Mouse (Mus musculus): ENCODE measurements around the gene Tubal3. TPM values are rescaled to one million over a fixed set of nuclear protein-coding genes. Genes with fewer than 3 reads are reported as not detected.

Tubal3 gene
- polyA plus RNA-seq (2012) = not detected in 2 replicates

DNA sequence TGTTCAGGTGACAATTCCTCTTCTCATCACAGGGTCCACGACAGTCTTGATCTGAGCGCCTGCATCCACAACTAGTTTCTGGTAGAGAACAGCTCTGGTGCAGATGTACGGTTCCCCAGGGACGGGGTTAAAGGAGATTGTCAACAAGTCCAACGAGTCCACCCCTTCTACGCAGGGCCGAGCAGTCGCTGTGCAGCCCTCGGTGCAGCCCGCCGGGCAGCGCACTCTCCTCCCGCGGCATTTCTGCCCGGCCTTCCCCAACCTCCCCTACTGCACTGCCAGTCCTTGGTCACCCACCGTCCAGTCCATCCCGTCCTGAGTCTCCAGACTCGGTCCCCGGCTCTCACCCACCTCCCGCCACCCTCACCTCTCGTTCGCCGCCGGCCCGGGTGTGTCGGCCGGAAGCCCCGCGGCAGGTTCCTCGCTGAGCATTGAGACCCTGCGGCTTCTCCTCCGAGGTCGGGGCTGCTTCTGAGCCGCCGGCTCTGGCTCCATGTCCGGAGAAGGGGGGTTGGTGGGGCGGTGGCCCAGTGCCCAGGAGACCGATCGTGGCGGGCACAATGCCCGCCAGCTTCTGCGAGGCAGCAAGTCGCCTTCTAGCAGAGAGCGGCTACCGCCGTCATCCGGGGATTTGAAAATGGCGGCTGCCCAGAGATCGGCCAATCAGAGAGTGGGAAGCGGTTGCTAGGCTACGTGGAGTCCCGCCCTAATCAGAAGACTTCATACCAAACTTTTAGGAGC lies at the start of gene Tubal3, which contains the start of gene Net1:
Gene Tubal3 (plus strand): TSS at position 704 of the 741 bp plus-strand sequence.
Gene Net1 (minus strand): TSS at position 650 of the 741 bp plus-strand sequence.
- no peak for TF ChIP-seq GATA1 (IDR thresholded peaks at IDR 0.05; ENCODE audit: low read length)

DNA sequence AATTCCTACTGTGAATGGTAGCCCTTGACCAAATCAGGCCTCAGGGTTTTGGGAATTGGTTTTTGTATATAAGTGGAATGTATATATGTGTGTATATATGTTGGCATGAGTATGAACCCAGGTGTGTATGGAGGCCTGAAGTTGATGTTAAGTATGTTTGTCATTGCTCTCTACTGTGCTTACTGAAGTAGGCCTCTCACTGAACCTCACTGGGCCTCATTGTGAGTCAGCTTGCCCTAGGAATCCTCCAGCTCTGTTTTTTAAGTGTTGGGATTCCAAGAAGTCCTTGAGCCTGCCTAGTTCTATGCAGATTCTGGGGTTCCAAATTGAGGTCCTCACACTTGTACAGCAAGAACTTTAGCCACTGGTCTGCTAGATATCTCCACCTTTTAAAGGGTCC lies 48.2 kb upstream of the Tubal3 start:
- TF ChIP-seq GATA1 (IDR thresholded peaks at IDR 0.05; ENCODE audit: low read length) = no peak

DNA sequence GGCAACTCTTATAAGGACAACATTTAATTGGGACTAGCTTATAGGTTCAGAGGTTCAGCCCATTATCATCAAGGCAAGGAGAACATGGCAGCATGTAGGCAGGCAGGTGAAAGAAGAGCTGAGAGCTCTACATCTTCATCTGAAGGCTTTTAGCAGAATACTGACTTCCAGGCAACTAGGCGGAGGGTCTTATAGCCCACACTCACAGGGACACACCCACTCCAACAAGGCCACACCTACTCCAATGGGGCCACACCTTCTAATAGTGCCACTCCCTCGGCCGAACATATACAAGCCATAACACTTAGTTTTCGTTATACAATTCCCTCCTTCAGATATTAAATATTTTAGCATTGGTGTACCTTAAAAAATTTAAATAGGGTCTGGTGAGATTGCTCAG lies 45.2 kb upstream of the Tubal3 start:
- no peak for TF ChIP-seq GATA1 (IDR thresholded peaks at IDR 0.05; ENCODE audit: low read length)

DNA sequence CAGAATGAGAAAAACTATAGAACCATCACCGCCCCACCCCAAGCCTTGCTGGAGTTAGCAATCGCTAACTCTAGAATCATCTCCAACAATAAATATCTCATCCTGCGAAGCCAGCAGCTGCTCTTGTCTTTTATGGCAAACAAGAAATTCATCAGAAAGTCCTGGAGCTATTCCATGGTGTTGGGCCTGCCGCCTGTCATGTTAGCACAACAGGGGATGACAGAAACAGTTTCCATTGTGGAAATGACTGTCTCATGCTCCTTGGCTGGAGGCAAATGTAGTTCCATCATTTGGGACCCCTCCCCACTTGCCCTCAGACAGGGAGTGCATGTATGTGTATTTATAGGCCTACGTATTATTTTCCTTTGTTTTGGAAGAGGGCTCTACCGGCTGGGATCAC lies 41.6 kb upstream of the Tubal3 start:
- no peak for TF ChIP-seq GATA1 (IDR thresholded peaks at IDR 0.05; ENCODE audit: low read length)

DNA sequence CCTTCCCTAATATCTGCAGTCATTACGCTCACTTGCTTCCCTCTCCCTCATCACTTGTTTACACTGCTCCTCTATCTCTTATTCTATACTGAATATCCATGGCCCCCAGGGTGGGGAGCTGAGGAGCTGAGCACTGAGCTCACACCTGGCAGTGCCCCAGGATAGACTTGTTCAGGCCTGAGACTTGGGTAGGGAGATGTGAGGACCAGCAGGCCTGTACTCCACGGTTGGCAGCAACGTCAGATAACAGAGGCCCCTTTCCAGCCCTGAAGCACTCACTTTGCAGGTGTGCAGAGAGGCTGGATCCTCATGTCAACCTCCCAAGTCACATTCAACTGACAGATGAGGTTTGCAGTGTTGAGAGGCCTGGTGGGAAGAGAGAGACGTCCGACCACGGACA lies 40.9 kb upstream of the Tubal3 start:
- no peak for TF ChIP-seq GATA1 (IDR thresholded peaks at IDR 0.05; ENCODE audit: low read length)

DNA sequence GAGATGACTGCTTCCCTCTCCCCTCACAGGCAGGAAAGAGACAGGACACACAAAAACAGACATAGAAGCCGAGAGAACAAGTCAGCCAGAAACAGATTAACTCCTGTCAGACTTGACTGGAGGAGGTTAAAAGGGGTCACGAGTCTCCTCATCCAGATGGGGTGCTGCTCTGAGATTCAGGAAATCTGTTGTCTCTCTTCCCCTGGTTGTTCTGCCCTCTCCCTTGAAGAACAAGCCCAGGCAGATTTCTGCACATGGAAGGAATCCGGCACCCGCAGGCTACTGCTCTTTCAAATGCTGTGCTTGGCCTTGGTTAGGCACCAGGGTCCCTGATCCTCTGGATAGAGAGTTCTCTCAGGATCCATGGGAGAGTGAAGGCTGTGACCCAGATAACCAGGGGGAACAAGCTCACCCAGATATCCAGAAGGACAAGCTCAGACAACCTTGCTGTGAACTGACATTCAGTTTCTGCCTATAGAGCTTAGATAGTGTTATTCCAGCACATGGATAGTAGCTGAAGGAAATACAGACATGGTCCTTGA lies 40.3 kb upstream of the Tubal3 start:
- TF ChIP-seq GATA1 (IDR thresholded peaks at IDR 0.05; ENCODE audit: low read length) = no peak

DNA sequence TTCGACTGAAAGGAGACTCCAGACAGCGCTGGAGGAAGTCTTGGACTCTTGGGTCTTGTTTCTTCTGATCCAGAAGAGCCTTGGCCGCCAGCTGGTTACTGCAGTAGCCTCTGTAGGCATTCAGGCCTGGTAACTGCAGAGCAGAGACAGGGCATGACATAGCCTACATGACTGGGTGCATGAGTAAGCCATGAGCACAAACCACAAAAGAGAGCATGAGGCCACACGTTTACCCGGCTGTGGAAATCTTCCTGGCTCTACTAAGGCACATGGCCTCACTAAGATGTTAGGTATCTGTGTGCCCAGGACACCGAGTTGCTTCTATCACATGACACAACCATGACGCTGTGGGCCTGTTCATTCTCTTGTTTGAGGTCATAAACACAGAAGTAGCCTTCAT lies 31.4 kb upstream of the Tubal3 start:
- no peak for TF ChIP-seq GATA1 (IDR thresholded peaks at IDR 0.05; ENCODE audit: low read length)

DNA sequence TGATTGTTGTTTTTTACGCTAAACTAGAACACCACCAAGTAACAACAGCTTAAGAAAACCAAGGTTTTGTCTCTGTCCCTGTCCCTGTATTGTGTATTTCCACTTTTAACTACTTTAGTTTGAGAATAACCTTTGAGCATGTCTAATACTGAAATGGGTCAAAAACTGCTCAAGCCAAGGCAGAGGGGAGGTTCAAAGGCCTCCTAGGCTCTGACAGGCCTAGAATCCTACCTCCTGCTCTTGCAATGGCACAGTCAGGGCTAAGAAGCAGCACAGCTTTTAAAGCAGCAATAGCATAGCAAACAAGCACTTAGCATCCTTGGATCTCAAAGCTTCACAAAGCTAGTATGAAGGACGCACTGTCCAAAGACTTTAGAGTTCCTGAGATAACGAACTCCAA lies 29.0 kb upstream of the Tubal3 start:
- TF ChIP-seq GATA1 (IDR thresholded peaks at IDR 0.05; ENCODE audit: low read length) = no peak

DNA sequence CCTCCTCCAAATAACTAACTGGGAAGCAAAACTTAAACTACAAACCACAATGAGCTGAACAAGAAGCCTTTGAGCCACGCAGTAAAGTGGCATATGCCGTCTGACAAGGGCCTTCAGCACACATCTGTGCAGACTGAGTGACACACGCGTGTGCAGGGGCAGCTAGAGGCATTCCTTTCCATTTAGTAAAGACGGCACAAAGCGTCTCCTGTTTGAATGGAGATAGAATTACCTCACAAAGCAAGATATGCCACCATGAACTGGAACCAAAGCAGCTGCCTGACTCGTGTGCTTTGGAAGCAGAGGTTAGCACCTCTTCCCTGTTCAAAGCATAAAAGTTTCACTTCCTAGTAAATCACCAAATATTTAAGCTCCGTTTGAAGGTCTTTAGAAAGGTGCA lies 28.0 kb upstream of the Tubal3 start:
- TF ChIP-seq GATA1 (IDR thresholded peaks at IDR 0.05; ENCODE audit: low read length) = no peak

DNA sequence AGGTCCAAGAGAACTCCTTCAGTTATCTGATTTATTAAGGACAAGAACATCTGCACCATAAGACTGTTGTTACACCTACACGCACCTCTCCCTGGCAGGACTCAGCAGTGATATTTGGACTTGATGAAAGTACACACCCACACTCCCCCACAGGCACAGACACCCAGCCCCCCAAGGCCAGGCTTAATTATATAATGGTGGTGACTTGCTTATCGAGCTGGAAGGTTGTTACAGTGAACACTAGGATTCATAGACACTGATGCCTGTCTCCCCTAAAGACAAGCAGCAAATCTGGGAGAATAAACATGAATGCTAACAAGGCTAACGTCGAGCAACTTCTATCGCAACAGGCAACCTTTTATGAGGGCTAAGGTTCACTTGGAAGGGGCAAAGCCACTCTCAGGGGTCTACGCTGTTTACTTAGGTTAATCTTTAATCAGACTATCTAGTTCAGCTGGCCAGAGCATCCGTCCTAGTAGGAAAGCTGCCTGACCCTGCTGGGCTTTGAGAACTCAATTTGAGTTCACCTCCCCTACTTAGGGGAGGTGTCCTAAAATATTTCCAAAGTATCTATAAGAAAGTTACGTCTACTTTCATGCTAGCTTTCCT lies 26.5 kb upstream of the Tubal3 start:
- TF ChIP-seq GATA1 (IDR thresholded peaks at IDR 0.05; ENCODE audit: low read length) = no peak

DNA sequence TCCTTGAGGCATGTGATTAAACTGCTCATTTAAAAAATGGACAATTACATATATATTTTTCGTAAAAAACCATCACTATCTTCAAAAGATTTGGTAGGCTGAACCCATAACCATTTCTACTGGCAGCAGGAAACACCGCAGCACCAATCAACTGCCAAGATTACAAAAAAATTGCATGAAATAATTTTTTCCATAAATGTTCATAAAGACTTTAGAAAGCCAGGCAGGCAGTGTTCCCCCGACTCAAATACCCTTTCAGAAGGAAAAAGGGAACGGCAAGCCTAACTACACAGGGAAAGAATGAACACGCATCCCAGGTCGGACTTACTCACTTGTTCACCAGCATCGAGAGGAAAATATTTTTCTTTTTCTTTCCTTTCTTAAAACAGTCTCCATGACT lies 25.5 kb upstream of the Tubal3 start:
- TF ChIP-seq GATA1 (IDR thresholded peaks at IDR 0.05; ENCODE audit: low read length) = no peak

DNA sequence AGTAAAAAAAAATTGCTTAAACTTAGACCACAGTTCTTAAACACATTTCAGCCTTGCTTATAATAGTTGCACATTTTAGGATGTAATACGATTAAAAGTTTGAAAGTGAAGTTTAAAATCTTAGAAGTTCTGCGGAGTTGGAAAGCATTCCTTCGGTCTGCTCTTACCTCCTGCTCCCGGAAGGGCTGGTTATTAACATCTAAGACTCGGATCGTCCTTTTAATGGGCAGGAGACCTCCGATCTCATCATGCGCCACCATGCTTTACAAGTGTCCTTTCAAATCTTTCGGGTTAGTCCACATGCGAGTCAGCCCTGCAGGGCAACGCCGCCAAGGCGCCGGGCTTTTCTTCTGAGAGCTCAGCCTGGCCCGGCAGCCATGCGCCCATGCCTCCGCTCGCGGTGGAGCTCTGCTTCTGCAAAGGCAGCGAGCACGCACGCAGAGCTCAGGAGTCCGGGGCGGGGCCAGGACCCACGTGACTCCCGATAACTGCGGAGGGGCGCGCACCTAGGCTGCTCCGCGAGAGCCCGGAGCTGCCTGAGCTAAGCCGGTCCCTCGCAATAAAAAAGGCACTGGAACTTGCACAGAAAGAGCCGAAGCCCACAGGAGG lies 24.8 kb upstream of the Tubal3 start:
- TF ChIP-seq GATA1 (IDR thresholded peaks at IDR 0.05; ENCODE audit: low read length) = no peak

DNA sequence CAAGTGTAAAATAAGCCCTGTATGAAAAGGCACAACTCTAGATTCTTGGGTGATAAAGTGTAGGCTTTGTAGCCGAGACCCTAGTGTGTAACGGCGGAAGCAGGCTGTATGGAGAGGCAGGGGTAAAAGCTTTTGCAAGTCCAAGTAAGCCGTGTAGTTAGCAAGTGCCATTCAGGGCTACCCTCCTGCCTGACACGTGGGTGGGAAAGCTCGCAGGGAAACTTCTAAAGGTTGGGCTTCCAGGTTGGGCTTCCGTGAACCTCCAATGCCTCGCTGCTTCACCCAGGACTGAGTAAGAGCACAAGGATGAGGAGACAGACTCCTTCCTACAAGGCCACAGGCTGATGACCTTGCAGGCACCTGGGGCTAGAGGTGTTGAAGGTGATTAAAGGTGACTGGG lies 23.5 kb upstream of the Tubal3 start:
- no peak for TF ChIP-seq GATA1 (IDR thresholded peaks at IDR 0.05; ENCODE audit: low read length)

DNA sequence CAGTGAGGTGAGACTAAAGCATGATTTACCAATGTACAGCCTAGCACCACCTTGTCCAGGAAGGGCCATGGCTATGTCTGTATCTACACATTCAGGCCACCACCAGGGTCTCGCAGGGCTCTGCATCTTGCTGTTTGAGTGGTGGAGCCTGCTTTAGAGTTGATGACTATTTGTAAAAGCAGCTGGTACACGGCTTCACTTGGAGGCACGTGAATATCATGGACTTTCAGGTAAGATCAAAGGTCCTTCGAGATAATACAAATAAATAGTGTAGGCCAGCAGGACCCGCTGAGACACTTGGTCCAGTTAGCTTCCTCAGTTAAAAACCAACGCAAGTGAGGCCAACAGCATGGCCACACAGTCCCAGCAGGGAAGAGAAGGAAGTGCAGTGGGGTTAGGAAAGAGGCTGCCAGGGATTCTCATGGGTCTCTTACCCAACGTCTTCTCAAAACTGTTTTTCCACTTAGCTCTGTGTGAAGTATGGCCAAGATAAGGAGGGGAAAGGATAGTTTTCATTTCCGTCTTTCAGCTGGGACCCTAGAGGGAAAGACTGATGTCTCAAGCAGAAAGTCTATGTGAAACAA lies 22.6 kb upstream of the Tubal3 start:
- no peak for TF ChIP-seq GATA1 (IDR thresholded peaks at IDR 0.05; ENCODE audit: low read length)

DNA sequence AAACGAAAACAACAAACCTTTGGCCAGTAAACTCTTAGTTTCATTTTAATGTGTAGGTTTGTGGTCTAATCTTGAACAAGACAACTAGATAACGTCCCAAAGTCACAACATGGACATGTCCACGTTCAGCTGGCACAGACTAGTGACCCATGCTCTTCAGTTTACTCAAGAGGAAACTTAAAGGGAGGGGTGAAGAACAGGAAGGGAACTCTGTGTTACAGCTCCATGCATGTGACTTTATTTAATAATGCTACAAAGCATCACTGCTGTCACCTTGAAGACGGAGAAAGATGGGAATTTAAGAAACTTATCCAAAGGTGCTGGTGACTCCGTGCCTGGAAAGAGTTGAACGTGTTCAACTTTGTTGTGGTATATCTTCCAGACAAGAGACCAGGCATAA lies 22.0 kb upstream of the Tubal3 start:
- no peak for TF ChIP-seq GATA1 (IDR thresholded peaks at IDR 0.05; ENCODE audit: low read length)

DNA sequence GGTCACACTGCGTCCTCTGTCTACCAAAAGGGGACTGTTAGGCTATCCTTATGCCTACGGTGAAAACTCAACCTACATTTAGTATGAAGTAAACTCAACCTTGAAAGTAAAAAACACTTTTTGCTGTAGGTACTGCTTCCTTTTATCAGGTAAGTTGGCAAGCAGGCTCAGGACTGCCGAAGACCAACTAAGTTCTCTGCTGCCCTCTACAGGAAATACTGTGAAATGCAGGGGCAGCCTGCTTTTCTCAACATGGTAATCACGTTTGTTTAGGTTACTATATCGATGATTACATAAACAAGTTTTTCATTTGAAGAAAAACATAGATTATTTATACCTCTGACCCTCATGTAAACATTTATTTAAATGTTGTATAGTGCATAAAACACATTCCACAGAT lies 21.2 kb upstream of the Tubal3 start:
- no peak for TF ChIP-seq GATA1 (IDR thresholded peaks at IDR 0.05; ENCODE audit: low read length)
